Mouse (Mus musculus): ENCODE results near the gene Duoxa1. TPM values are rescaled to one million over a fixed set of nuclear protein-coding genes. Genes with fewer than 3 reads are reported as not detected.

Duoxa1 gene
- polyA plus RNA-seq, 1 experiment from 2014 or later: not detected

DNA sequence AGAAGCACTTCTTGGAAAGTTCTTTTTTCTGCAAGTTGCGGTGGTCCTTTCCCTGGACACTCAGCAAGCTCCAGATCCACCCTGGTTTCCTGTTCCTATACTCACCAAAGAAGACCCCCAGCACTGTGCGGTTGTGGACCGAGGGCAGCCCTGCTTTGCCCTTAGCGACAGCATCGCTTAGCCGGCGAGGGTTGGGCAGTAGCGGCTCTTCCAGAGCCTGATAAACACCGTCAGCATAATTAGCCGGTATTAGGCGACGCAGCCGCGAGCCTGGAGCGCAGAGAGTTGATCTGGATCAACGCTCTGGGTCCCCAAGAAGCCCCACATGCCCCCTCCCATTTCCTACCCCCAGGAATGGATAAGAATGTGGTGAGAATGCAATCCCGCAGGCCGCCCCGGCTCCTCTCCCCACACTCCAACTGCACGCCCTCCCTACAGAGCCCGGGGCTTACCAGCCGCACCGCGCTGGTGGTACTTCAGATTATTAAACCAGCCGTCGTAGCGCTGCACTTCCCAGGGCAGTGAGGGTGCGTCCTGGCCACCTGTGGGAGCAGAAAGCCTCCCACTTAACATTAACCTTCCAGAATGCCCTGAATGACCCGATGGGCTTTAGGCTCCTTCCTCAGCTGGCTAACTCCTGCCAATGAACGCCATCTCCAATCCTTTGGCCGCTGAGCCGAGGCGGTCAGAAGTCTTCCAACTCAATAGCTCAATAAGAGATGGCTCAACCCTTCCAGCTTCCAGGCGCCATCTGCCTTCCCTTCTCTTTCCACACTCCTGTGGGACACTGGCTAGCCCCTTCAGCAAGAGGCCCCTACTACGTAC, 16.0 kb downstream of the Duoxa1 start:
- WGBS (ENCODE audit: missing documents): 4% methylated on average over 35 of the region's 35 CpGs
- Histone ChIP-seq H3K27ac (no peak overlapping the region), H3K4me3 (ENCODE audit: inconsistent target) (no peak overlapping the region), H3K79me2 (ENCODE audit: inconsistent target) (no peaks in the 10 kb centered on the region), H3K36me3 (ENCODE audit: inconsistent target) (no peaks in the 10 kb centered on the region)

DNA sequence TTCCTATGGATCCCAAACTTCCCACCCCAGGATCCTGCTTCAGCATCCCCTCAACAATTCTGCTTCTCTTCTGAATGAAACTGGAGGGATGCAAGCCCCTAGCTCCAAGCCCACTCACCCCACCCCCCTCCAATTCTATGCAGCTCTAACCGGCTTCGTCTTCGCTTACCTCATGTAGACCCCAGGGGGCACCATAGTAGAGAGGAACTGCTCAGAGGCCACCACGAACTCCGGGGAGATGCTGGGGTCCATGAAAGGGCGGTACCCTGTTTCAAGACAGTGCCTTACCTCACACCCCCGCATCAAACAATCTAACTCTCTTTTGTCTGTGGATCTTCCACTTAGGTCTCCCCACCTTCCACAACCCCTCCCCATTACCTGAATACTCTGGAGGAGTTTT, 18.6 kb downstream of the Duoxa1 start:
- no peaks in the 10 kb centered on the region for H3K36me3 ChIP-seq (ENCODE audit: inconsistent target)
- WGBS (ENCODE audit: missing documents): 5% methylated on average over 4 of the region's 7 CpGs
- no peak overlapping the region for H3K27ac ChIP-seq
- no peak overlapping the region for H3K4me3 ChIP-seq (ENCODE audit: inconsistent target)
- no peaks in the 10 kb centered on the region for H3K79me2 ChIP-seq (ENCODE audit: inconsistent target)

DNA sequence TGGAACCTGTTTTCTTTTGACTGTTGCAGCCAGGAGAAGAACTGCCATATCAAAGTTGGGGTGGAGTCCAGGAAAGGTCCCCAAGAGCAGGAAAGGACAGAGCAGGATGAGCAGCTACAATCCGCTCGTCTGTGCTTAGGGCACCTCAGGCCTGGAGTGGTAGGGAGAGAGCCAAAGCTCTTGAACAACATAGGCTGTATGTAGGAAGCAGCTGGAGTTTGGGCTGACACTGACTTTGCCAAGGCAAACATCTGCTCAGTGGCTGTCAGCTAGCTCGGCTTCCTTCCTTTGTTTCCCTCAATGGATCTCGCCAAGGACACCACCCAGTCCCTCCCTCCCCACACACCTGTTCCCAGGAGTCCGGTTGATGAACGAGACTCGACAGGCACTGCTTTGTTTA, 27.4 kb downstream of the Duoxa1 start:
- H3K27ac ChIP-seq: no peak overlapping the region
- H3K36me3 ChIP-seq (ENCODE audit: inconsistent target): no peaks in the 10 kb centered on the region
- WGBS (ENCODE audit: missing documents): 77% methylated on average over 7 of the region's 7 CpGs
- no peaks in the 10 kb centered on the region for H3K79me2 ChIP-seq (ENCODE audit: inconsistent target)
- no peak overlapping the region for H3K4me3 ChIP-seq (ENCODE audit: inconsistent target)

DNA sequence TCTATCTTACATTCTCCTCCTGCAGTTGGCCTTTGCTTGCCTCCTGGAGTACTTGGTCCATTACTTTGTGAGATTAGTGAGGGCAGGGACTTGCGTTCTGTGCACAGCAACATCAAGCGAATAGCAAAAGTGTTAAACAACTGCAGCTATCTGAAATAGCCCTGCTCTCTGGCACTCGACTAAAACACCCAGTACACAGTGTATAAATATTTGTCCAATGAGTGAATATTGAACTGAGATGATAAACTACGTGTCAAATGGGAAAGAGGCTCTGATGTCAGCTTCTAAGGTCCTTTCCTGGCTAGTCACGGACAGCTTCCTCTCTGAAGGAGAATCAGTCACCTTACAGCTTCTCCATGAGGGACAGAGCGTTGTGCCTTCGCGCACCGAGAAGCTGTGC, 29.4 kb downstream of the Duoxa1 start:
- 93% methylated on average over 9 of the region's 9 CpGs for WGBS (ENCODE audit: missing documents)
- H3K27ac ChIP-seq: no peak overlapping the region

DNA sequence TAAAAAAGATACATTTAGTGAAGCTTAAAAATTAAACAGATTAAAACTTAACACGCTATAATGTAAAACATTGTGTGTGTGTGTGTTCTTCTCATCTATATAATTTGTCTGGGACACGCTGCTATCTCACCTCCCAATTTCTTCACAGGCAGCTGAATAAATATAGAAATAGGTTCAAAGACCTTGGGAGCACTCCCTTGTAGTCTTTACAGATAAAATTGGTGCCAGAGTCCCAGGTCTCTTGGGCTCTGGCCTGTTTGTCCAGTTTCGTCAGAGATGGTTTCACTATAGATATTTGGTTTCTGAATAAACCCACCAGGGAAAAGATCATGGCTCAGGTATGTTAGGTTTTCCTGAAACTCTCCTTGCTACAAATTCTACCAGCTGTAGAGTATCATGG, 34.8 kb downstream of the Duoxa1 start:
- Histone ChIP-seq H3K4me3 (ENCODE audit: inconsistent target) (no peak overlapping the region), H3K36me3 (ENCODE audit: inconsistent target) (no peaks in the 10 kb centered on the region), H3K27ac (no peak overlapping the region), H3K79me2 (ENCODE audit: inconsistent target) (no peaks in the 10 kb centered on the region)
- WGBS (ENCODE audit: missing documents): 93% methylated on average over 3 of the region's 3 CpGs

More for the DNA sequence above, 29.4 kb downstream of the Duoxa1 start:
- no peak overlapping the region for H3K4me3 ChIP-seq (ENCODE audit: inconsistent target)
- H3K36me3 ChIP-seq (ENCODE audit: inconsistent target): no peaks in the 10 kb centered on the region
- H3K79me2 ChIP-seq (ENCODE audit: inconsistent target): no peaks in the 10 kb centered on the region

DNA sequence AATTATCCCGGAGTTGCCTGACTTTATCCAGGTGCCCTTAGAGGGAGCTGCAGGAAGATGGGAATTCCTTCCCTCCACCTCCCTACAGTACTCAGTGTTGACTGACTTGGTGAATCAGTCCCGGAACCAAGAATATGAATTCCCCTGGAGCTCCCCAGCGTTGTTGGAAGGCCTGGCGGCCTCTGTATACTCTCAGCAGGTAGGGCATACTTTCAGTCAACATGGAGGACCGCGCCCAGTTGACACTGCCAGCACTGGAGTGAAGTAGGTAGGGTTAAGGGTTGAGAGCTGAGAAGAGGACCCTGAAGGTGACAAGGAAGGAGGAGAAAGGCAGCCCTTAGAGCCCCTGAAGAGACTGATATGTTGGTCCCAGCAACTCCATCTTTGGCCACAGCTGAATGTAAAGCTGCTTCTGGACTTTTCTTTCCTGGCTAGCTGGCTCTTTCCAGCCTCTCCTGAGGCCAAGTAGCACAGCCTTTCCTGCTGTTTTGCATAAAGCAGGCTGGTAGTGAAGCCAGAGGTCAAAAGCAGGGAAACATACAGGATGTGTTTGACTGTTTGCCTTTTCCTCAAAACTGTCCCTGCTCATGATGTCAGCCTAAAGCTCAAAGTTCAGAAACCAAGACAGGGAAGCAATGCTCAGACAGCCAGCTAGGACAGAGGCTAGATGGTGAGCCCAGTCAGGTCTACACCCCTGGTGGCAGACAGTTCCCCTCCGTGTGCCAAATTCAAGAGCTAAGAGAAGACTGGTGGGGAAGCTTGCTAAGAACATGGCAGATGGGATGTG, 46.9 kb downstream of the Duoxa1 start:
- Histone ChIP-seq H3K79me2 (ENCODE audit: inconsistent target) (no peaks in the 10 kb centered on the region), H3K36me3 (ENCODE audit: inconsistent target) (peaks cover 9% of the 10 kb centered on the region; the same call in 1 of the 2 replicates), H3K4me3 (ENCODE audit: inconsistent target) (no peak overlapping the region), H3K27ac (no peak overlapping the region)
- WGBS (ENCODE audit: missing documents): 93% methylated on average over 7 of the region's 7 CpGs

DNA sequence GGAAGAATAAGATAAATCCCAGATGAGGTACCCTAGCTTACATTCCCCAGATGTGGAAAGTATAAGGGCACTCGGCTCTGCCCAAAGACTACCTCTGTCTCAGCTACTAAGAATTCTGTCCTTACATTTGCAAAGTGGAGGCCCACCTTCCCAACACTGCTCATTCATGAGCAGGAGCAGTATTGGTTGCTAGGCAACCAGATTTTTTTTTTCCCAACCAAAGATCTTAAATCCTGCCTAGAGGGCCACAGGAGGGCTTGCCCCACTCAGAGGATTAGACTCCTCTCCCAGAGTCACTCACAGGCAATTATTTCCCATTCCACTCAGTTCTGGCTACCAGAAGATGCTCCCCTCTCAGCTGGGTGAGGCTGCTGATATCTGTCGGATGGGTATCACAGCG, 48.8 kb downstream of the Duoxa1 start:
- WGBS (ENCODE audit: missing documents): 100% methylated on average over 3 of the region's 3 CpGs
- Histone ChIP-seq H3K36me3 (ENCODE audit: inconsistent target) (peaks cover 26% of the 10 kb centered on the region; the same call in 1 of the 2 replicates), H3K4me3 (ENCODE audit: inconsistent target) (no peak overlapping the region), H3K27ac (no peak overlapping the region), H3K79me2 (ENCODE audit: inconsistent target) (no peaks in the 10 kb centered on the region)

DNA sequence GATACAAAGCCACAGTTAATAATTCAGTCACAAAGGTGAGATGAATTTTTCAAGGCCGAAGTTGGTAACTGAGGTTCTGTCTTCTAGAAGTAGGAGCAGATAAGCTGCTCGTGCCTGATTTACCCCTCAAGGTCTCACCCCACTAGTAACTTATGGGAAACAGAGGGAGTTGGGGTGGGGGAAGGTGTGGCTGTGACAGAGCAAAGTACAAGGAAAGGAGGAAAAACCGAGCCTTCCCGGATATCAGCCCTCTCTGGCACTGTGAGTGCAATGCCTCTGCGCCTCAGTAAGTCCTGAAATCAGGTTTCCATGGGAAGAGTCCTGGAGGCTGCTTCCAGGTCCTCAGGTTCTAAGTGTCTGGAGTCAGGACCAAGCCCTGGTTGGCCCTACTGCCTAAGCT, 52.8 kb downstream of the Duoxa1 start:
- H3K79me2 ChIP-seq (ENCODE audit: inconsistent target): no peaks in the 10 kb centered on the region
- no peak overlapping the region for H3K4me3 ChIP-seq (ENCODE audit: inconsistent target)
- peaks cover 56% of the 10 kb centered on the region for H3K36me3 ChIP-seq (ENCODE audit: inconsistent target)
- no peak overlapping the region for H3K27ac ChIP-seq
- WGBS (ENCODE audit: missing documents): 97% methylated on average over 5 of the region's 5 CpGs

DNA sequence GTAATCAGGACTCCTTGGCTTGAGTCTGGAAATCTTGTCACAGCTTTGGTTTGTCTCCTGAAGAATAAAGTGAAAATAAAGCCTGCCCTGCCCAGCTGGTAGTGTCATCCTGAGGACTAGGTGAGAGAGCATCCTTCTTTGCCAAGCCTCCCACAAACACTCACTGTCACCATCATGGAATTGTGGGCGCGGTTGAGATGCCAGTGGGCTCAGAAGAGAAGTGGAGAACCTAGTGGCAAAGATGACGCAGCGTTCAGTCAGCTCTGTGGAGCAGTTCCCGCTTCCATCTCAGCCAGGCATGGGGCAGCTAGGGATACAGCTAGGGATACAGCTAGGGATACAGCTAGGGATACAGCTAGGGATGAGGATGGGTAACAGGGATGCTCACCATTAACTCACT, 57.5 kb downstream of the Duoxa1 start:
- H3K36me3 ChIP-seq (ENCODE audit: inconsistent target): peaks cover 53% of the 10 kb centered on the region
- no peak overlapping the region for H3K4me3 ChIP-seq (ENCODE audit: inconsistent target)
- no peak overlapping the region for H3K27ac ChIP-seq
- no peaks in the 10 kb centered on the region for H3K79me2 ChIP-seq (ENCODE audit: inconsistent target)
- WGBS (ENCODE audit: missing documents): 96% methylated on average over 5 of the region's 5 CpGs

Other genes with a start within 250 kb of the Duoxa1 start
- gene Spg11, start 195.3 kb downstream of the Duoxa1 start, polyA plus RNA-seq (2018): 19.6 to 24.9 TPM (median 23.6 TPM) in 3 replicates
- 8,759 to 13,911 TPM (median 12,544 TPM) in 3 replicates for gene B2m, start 166.0 kb downstream of the Duoxa1 start, polyA plus RNA-seq (2018)
- 0.07 to 0.12 TPM in 2 of 3 replicates, not detected in the other for gene Trim69, start 153.0 kb downstream of the Duoxa1 start, polyA plus RNA-seq (2018)
- gene Patl2, start 127.5 kb downstream of the Duoxa1 start, polyA plus RNA-seq (2018): 0.40 to 0.81 TPM in 2 of 3 replicates, not detected in the other
- not detected in 3 replicates for gene Terb2, start 127.5 kb downstream of the Duoxa1 start, polyA plus RNA-seq (2018)
- 37.5 to 135 TPM (median 99.9 TPM) in 3 replicates for gene Sord, start 79.0 kb downstream of the Duoxa1 start, polyA plus RNA-seq (2018)
- gene Duox2, start 15.3 kb downstream of the Duoxa1 start, polyA plus RNA-seq (2018): not detected in 3 replicates
- not detected in 3 replicates for gene Duoxa2, start 14.8 kb downstream of the Duoxa1 start, polyA plus RNA-seq (2018)
- gene Duox1, start 1.9 kb upstream of the Duoxa1 start, polyA plus RNA-seq (2018): not detected in 3 replicates
- 0.98 to 1.2 TPM (median 1.1 TPM) in 3 replicates for gene Shf, start 55.4 kb upstream of the Duoxa1 start, polyA plus RNA-seq (2018)
- gene Slc28a2, start 112.7 kb upstream of the Duoxa1 start, polyA plus RNA-seq (2018): 7.0 to 11.5 TPM (median 10.0 TPM) in 3 replicates
- 0.04 TPM in 1 of 3 replicates, not detected in the others for gene Gm14085, start 171.2 kb upstream of the Duoxa1 start, polyA plus RNA-seq (2018)